Mouse (Mus musculus): ENCODE data around the gene Cdca3. TPM values are rescaled to one million over a fixed set of nuclear protein-coding genes. Genes with fewer than 3 reads are reported as not detected.
"Not testable (repeated sequence)": the region's sequence is repeated elsewhere in the genome, so short reads cannot be mapped to it uniquely, and the experiment has no call there.

Cdca3 gene
- polyA plus RNA-seq, 1 experiment from 2014 or later, result 166 TPM

- not testable (repeated sequence) for H3K9me3 ChIP-seq; H3K4me1 ChIP-seq; H3K9ac ChIP-seq; H3K36me3 ChIP-seq; H3K27me3 ChIP-seq; ATAC-seq (ENCODE audit: insufficient number of reproducible peaks, insufficient read depth, low FRiP score, low TSS enrichment); H3K27ac ChIP-seq
- Histone ChIP-seq H3K4me2 (replicated peaks) (peak overlapping the region; percentile 39), H3K4me3 (peak overlapping the region; percentile 4; the same call in 1 of the 2 replicates)
- 3% methylated on average over 7 of the region's 9 CpGs for WGBS
Observed at GRCm38 (mm10) chr6:124802400-124802799, 26.9 kb upstream of the Cdca3 start.

GRCm38 (mm10) chr6:124803061-124803460 lies 26.3 kb upstream of the Cdca3 start:
- Histone ChIP-seq H3K9ac (no peak overlapping the region), H3K9me3 (no peaks in the 10 kb centered on the region)

GRCm38 (mm10) chr6:124803691-124804090 lies 25.7 kb upstream of the Cdca3 start:
- not testable (repeated sequence) for H3K27me3 ChIP-seq; H3K4me1 ChIP-seq; H3K27ac ChIP-seq; H3K4me2 ChIP-seq (replicated peaks); H3K36me3 ChIP-seq; H3K4me3 ChIP-seq; H3K9ac ChIP-seq; ATAC-seq (ENCODE audit: insufficient number of reproducible peaks, insufficient read depth, low FRiP score, low TSS enrichment); H3K9me3 ChIP-seq
- 92% methylated on average over 4 of the region's 4 CpGs for WGBS

More at GRCm38 (mm10) chr6:124803061-124803460, 26.3 kb upstream of the Cdca3 start:
- H3K27ac ChIP-seq, result no peak overlapping the region
- H3K36me3 ChIP-seq, result no peaks in the 10 kb centered on the region
- no peak for ATAC-seq (ENCODE audit: insufficient number of reproducible peaks, insufficient read depth, low FRiP score, low TSS enrichment)
- no peak overlapping the region for H3K4me2 ChIP-seq (replicated peaks)
- WGBS, result 78% methylated on average over 3 of the region's 3 CpGs
- no peaks in the 10 kb centered on the region for H3K27me3 ChIP-seq
- no peak overlapping the region for H3K4me3 ChIP-seq
- peaks cover 9% of the 10 kb centered on the region; the same call in 1 of the 2 replicates for H3K4me1 ChIP-seq

GRCm38 (mm10) chr6:124804341-124804740 lies 25.0 kb upstream of the Cdca3 start:
- Histone ChIP-seq H3K27ac (no peak overlapping the region), H3K4me3 (no peak overlapping the region), H3K9ac (no peak overlapping the region), H3K4me1 (peaks cover 9% of the 10 kb centered on the region; the same call in 1 of the 2 replicates), H3K4me2 (replicated peaks) (no peak overlapping the region), H3K9me3 (no peaks in the 10 kb centered on the region), H3K36me3 (no peaks in the 10 kb centered on the region), H3K27me3 (no peaks in the 10 kb centered on the region)
- WGBS, result 86% methylated on average over 3 of the region's 3 CpGs
- no peak for ATAC-seq (ENCODE audit: insufficient number of reproducible peaks, insufficient read depth, low FRiP score, low TSS enrichment)

DNA sequence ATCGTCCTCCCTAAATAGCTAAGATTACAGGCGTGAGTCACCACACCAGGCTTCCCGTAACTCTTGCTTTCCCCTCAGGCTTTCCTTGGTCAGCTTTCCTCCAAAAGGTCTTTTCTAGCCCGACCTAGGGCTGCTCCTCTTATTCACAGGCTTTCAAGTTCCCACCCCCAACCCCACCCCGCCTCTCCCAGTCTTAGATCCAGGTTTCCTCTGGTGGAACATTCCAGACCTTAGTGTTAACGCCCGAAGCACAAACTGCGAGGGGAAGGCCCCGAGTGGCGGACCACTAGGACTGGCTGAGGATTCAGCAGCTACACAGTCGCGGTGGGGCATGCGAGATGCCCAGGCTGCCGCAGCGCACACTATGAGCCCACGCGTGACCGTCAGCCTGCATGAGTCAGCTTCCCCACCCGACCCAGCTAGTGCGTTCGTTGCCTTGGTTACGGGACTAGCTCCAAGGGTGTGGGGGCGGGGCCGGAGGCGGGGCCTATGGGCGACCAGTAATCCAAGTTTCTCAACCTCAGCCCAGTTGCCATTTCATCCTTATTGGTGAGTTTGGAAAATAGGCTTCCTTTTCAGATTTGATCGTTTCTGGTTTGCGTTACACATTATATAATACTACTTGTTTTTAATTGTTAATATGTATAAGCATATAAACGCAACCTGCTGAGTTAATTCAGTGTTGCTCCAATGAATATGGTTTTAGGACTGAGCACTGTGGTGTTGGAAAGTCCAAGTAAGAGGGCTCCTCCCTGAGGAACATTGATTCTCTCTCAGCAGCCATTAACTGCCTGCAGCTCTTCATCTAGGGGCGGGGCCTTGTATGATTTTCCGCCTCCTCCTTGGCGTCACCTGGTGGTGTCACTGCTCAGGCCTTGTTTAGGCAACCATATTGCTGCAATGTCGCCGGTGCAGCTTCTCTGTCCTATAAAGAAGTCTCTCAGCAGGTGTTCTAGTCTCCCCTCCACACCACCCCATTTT lies 23.7 kb upstream of the Cdca3 start:
- Histone ChIP-seq H3K9me3 (no peaks in the 10 kb centered on the region), H3K27me3 (no peaks in the 10 kb centered on the region), H3K4me3 (peak overlapping the region; percentile 44), H3K9ac (peak overlapping the region; percentile 50), H3K36me3 (peaks cover 6% of the 10 kb centered on the region), H3K27ac (peak overlapping the region; percentile 89), H3K4me1 (peaks cover 20% of the 10 kb centered on the region), H3K4me2 (replicated peaks) (peak overlapping the region; percentile 74)
- WGBS, result 1% methylated on average over 34 of the region's 34 CpGs
- peak; percentile 67 for ATAC-seq (ENCODE audit: insufficient number of reproducible peaks, insufficient read depth, low FRiP score, low TSS enrichment)

DNA sequence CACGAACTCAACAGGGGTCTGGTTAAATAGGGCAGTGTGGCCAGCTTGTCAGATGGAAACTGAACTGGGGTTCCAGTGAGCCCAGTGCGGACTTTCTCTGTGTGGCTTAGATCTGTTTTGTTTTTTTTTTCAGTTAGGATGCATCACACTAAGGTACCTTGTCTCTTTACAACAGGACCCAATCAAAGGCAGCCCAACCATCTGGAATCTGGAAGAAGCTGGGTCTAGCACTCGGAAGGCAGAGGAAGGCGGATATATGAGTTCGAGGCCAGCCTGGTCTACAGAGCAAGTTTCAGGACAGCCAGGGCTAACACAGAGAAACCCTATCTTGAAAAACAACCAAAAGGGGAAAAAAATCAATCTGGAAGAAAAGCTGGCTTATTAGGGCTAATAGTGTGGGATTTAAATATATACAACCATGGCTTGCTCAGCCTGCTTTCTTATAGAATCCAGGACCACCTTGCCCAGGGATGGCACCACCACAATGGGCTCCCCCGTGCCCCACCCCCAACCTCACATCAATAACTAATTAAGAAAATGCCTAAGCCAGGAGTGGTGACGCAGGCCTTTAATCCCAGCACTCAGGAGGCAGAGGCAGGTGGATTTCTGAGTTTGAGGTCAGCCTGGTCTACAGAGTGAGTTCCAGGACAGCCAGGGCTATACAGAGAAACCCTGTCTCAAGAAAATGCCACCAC lies 22.8 kb upstream of the Cdca3 start:
- 76% methylated on average over 7 of the region's 7 CpGs for WGBS
- peak overlapping the region; percentile 44 for H3K4me3 ChIP-seq
- no peak overlapping the region for H3K9ac ChIP-seq
- ATAC-seq (ENCODE audit: insufficient number of reproducible peaks, insufficient read depth, low FRiP score, low TSS enrichment), result no peak
- H3K27ac ChIP-seq, result peak overlapping the region; percentile 89
- H3K4me1 ChIP-seq, result peaks cover 20% of the 10 kb centered on the region
- peak overlapping the region; percentile 74 for H3K4me2 ChIP-seq (replicated peaks)
- H3K36me3 ChIP-seq, result peaks cover 13% of the 10 kb centered on the region
- no peaks in the 10 kb centered on the region for H3K27me3 ChIP-seq
- H3K9me3 ChIP-seq, result no peaks in the 10 kb centered on the region

GRCm38 (mm10) chr6:124807366-124807765 lies 22.0 kb upstream of the Cdca3 start:
- Histone ChIP-seq H3K27ac (no peak overlapping the region), H3K36me3 (peaks cover 21% of the 10 kb centered on the region), H3K4me2 (replicated peaks) (no peak overlapping the region), H3K9me3 (no peaks in the 10 kb centered on the region), H3K27me3 (no peaks in the 10 kb centered on the region), H3K9ac (no peak overlapping the region), H3K4me1 (peaks cover 25% of the 10 kb centered on the region), H3K4me3 (no peak overlapping the region)
- 79% methylated on average over 4 of the region's 4 CpGs for WGBS
- ATAC-seq (ENCODE audit: insufficient number of reproducible peaks, insufficient read depth, low FRiP score, low TSS enrichment), result no peak

DNA sequence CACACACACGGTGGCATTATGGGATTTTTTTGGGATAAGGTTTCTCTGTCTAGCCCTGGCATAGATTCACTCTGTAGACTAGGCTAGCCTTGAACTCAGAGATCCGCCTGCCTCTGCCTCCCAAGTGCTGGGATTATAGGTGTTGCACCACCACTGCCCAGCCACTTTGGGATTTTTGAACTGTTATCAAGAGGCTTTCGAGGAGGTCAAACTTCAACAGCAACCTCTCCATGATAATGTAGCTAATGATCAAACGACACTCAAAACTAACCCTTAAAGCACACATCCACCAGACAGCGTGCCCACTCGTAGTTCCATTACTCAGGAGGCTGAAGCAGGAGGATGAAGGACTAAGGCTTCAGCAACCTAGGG lies 21.4 kb upstream of the Cdca3 start:
- no peaks in the 10 kb centered on the region for H3K27me3 ChIP-seq
- 81% methylated on average over 6 of the region's 6 CpGs for WGBS
- H3K4me2 ChIP-seq (replicated peaks), result peak overlapping the region; percentile 98
- peaks cover 31% of the 10 kb centered on the region for H3K4me1 ChIP-seq
- H3K4me3 ChIP-seq, result peak overlapping the region; percentile 60; the same call in 1 of the 2 replicates
- no peak for ATAC-seq (ENCODE audit: insufficient number of reproducible peaks, insufficient read depth, low FRiP score, low TSS enrichment)
- peak overlapping the region; percentile 91 for H3K27ac ChIP-seq
- H3K36me3 ChIP-seq, result peaks cover 21% of the 10 kb centered on the region
- H3K9me3 ChIP-seq, result no peaks in the 10 kb centered on the region
- no peak overlapping the region for H3K9ac ChIP-seq

GRCm38 (mm10) chr6:124808358-124809012 lies 20.9 kb upstream of the Cdca3 start, which contains the start of gene Spsb2:
Gene Spsb2, plus strand, starts transcription at chr6:124808661.
- Histone ChIP-seq H3K4me3 (peak within 1 kb of the TSS; percentile 60), H3K4me2 (replicated peaks) (peak within 1 kb of the TSS; percentile 98), H3K36me3 (peaks cover 21% of the 10 kb centered on the region), H3K27ac (peak within 1 kb of the TSS; percentile 91), H3K9me3 (no peaks in the 10 kb centered on the region), H3K27me3 (no peaks in the 10 kb centered on the region), H3K4me1 (peaks cover 32% of the 10 kb centered on the region), H3K9ac (peak within 1 kb of the TSS; percentile 74)
- ATAC-seq (ENCODE audit: insufficient number of reproducible peaks, insufficient read depth, low FRiP score, low TSS enrichment), result peak; percentile 38
- WGBS, result 4% methylated on average over 29 of the region's 29 CpGs

- peak; percentile 3; the same call in 1 of the 2 replicates for ATAC-seq (ENCODE audit: insufficient number of reproducible peaks, insufficient read depth, low FRiP score, low TSS enrichment)
- WGBS, result under 1% methylated on average over 35 of the region's 35 CpGs
- no peaks in the 10 kb centered on the region for H3K27me3 ChIP-seq
- peak overlapping the region; percentile 91 for H3K27ac ChIP-seq
- H3K4me3 ChIP-seq, result peak overlapping the region; percentile 60
- peak overlapping the region; percentile 98 for H3K4me2 ChIP-seq (replicated peaks)
- peak overlapping the region; percentile 74 for H3K9ac ChIP-seq
- H3K9me3 ChIP-seq, result no peaks in the 10 kb centered on the region
- peaks cover 33% of the 10 kb centered on the region for H3K4me1 ChIP-seq
- peaks cover 21% of the 10 kb centered on the region for H3K36me3 ChIP-seq
Observed at GRCm38 (mm10) chr6:124809052-124809774, 20.1 kb upstream of the Cdca3 start.

All from embryonic facial prominence, embryonic 12.5 days (tissue).